In genomic region chr15:89314511-89315189, GRCm38 (mm10) we compare ENCODE assay signal across 8 mouse cellular contexts. TPM values are rescaled to one million over a fixed set of nuclear protein-coding genes. Genes with fewer than 3 reads are reported as not detected.
DNase-seq lines count a peak whose midpoint lies in the region; ATAC-seq and TF ChIP-seq lines count a peak whose summit lies in the region.

No protein-coding gene starts in this region.

- no peak for ATAC-seq in megakaryocyte, adult 5-6 weeks (ENCODE audit: poor library complexity, severe bottlenecking)
- ATAC-seq in embryonic facial prominence, embryonic 15.5 days (ENCODE audit: insufficient number of reproducible peaks, low FRiP score, low TSS enrichment, low read depth) = peak; percentile 40
- peak; percentile 55 for ATAC-seq in liver, embryonic 14.5 days (ENCODE audit: insufficient read depth)
- no peak for ATAC-seq in monocyte, adult 5-6 weeks (replicated peaks; ENCODE audit: insufficient number of reproducible peaks, low FRiP score, low TSS enrichment, poor library complexity, severe bottlenecking)

- peak; percentile 37 for DNase-seq in adrenal gland, postnatal 10 days
- peak; percentile 43 for DNase-seq in induced T-regulatory cell, adult 2 months (ENCODE audit: low read depth)
- no peak for DNase-seq in liver, embryonic 14.5 days (ENCODE audit: low read depth in 3 of 3, low spot score in 3 of 3)
- peak; percentile 40 for DNase-seq in retina, postnatal 1 day

- peak overlapping the region; percentile 85 for H3K9ac ChIP-seq in embryonic facial prominence, embryonic 15.5 days
- H3K9ac ChIP-seq in liver, embryonic 14.5 days (replicated peaks) = peak overlapping the region; percentile 91

- TF ChIP-seq CTCF in liver, embryonic 14.5 days (IDR thresholded peaks at IDR 0.05; ENCODE audit: low read depth) = peak; percentile 48; the same call in 1 of the 2 replicates

- H3K27ac ChIP-seq in embryonic facial prominence, embryonic 15.5 days (replicated peaks) = peak overlapping the region; percentile 48; the same call in 1 of the 2 replicates
- no peak overlapping the region; the same call in 1 of the 2 replicates for H3K27ac ChIP-seq in liver, embryonic 14.5 days

- no peaks in the 10 kb centered on the region for H3K27me3 ChIP-seq in megakaryocyte, embryonic 14.5 days (replicated peaks)
- H3K27me3 ChIP-seq in embryonic facial prominence, embryonic 15.5 days = no peaks in the 10 kb centered on the region
- no peaks in the 10 kb centered on the region for H3K27me3 ChIP-seq in liver, embryonic 14.5 days (ENCODE audit: control insufficient read depth, insufficient read depth, low read length)

- peaks cover 5% of the 10 kb centered on the region for H3K36me3 ChIP-seq in megakaryocyte, embryonic 14.5 days (replicated peaks; ENCODE audit: low read length)
- no peaks in the 10 kb centered on the region for H3K36me3 ChIP-seq in embryonic facial prominence, embryonic 15.5 days
- no peaks in the 10 kb centered on the region for H3K36me3 ChIP-seq in liver, embryonic 14.5 days (replicated peaks; ENCODE audit: control insufficient read depth, insufficient read depth, low read depth)

- TF ChIP-seq EP300 in liver, embryonic 14.5 days (IDR thresholded peaks at IDR 0.05; ENCODE audit: low read depth) = no peak

- H3K9me3 ChIP-seq in megakaryocyte, embryonic 14.5 days = no peaks in the 10 kb centered on the region
- H3K9me3 ChIP-seq in embryonic facial prominence, embryonic 15.5 days (replicated peaks) = no peaks in the 10 kb centered on the region
- no peaks in the 10 kb centered on the region for H3K9me3 ChIP-seq in liver, embryonic 14.5 days (ENCODE audit: control insufficient read depth, low read length)

- peaks cover 60% of the 10 kb centered on the region for H3K4me1 ChIP-seq in megakaryocyte, embryonic 14.5 days
- peaks cover 30% of the 10 kb centered on the region for H3K4me1 ChIP-seq in embryonic facial prominence, embryonic 15.5 days
- peaks cover 13 to 24% of the 10 kb centered on the region in 2 experiments; a peak in 3 of 4 replicates for H3K4me1 ChIP-seq in liver, embryonic 14.5 days (replicated peaks; ENCODE audit: control insufficient read depth in 2 of 2, insufficient read depth in 2 of 2, low read length in 1 of 2)

- H3K4me2 ChIP-seq in embryonic facial prominence, embryonic 15.5 days (replicated peaks) = peak overlapping the region; percentile 72
- peak overlapping the region; percentile 86 for H3K4me2 ChIP-seq in liver, embryonic 14.5 days (ENCODE audit: low read depth)

- under 1% methylated on average over 58 of the region's 58 CpGs for WGBS in embryonic facial prominence, embryonic 15.5 days
- WGBS in liver, embryonic 14.5 days (ENCODE audit: insufficient replicate concordance) = under 1% methylated on average over 58 of the region's 58 CpGs

- peak overlapping the region; percentile 100 for H3K4me3 ChIP-seq in megakaryocyte, embryonic 14.5 days (replicated peaks)
- peak overlapping the region; percentile 97 for H3K4me3 ChIP-seq in embryonic facial prominence, embryonic 15.5 days (replicated peaks)
- H3K4me3 ChIP-seq in liver, embryonic 14.5 days (ENCODE audit: insufficient read depth in 1 of 2, low read depth in 2 of 2, low read length in 2 of 2) = peak overlapping the region; percentile 85 to 86

RNA-seq across cellular contexts. Expression of gene Sbf1, which starts 0.5 kb away (rescaled TPM):
- polyA plus RNA-seq in megakaryocyte, embryonic 14.5 days (2012; ENCODE audit: insufficient read depth, low replicate concordance) = 171 and 172 TPM in 2 replicates
- 109 and 120 TPM in 2 replicates for total RNA-seq in megakaryocyte, adult 5-6 weeks (2015)
- 40.6 and 53.5 TPM in 2 replicates for total RNA-seq in megakaryocyte, adult 5-6 weeks (2017)
- 10 to 100 TPM; 80.3 to 85.7 TPM for total RNA-seq in adrenal gland, postnatal 10 days (2021)
- polyA plus RNA-seq in embryonic facial prominence, embryonic 15.5 days (2015; fragmentation: Nextera tagmentation; extraction: Ambion mirVana) = 57.3 and 65.5 TPM in 2 replicates
- 20.8 and 29.3 TPM in 2 replicates for polyA plus RNA-seq in liver, embryonic 14.5 days (2012; rRNA removed)
- 17.8 and 23.5 TPM in 2 replicates for polyA plus RNA-seq in liver, embryonic 14.5 days (2014; fragmentation: Nextera tagmentation; extraction: Ambion mirVana)
- total RNA-seq in monocyte, adult 5-6 weeks (2017) = 86.3 to 141 TPM (median 130 TPM) in 3 replicates

RNA-seq across cellular contexts. Expression of gene Adm2, which starts 7.9 kb away (rescaled TPM):
- polyA plus RNA-seq in megakaryocyte, embryonic 14.5 days (2012; ENCODE audit: insufficient read depth, low replicate concordance) = 4.0 TPM in 1 of 2 replicates, not detected in the other
- 0.16 TPM in 1 of 2 replicates, not detected in the other for total RNA-seq in megakaryocyte, adult 5-6 weeks (2015)
- total RNA-seq in megakaryocyte, adult 5-6 weeks (2017) = not detected in 2 replicates
- total RNA-seq in adrenal gland, postnatal 10 days (2021) = not detected
- 0.55 and 0.91 TPM in 2 replicates for polyA plus RNA-seq in embryonic facial prominence, embryonic 15.5 days (2015; fragmentation: Nextera tagmentation; extraction: Ambion mirVana)
- 2.5 and 2.7 TPM in 2 replicates for polyA plus RNA-seq in liver, embryonic 14.5 days (2012; rRNA removed)
- polyA plus RNA-seq in liver, embryonic 14.5 days (2014; fragmentation: Nextera tagmentation; extraction: Ambion mirVana) = 1.2 and 1.6 TPM in 2 replicates
- not detected in 3 replicates for total RNA-seq in monocyte, adult 5-6 weeks (2017)

RNA-seq across cellular contexts. Expression of gene Miox, which starts 19.5 kb away (rescaled TPM):
- polyA plus RNA-seq in megakaryocyte, embryonic 14.5 days (2012; ENCODE audit: insufficient read depth, low replicate concordance) = not detected in 2 replicates
- total RNA-seq in megakaryocyte, adult 5-6 weeks (2015) = not detected in 2 replicates
- 0.99 and 1.0 TPM in 2 replicates for total RNA-seq in megakaryocyte, adult 5-6 weeks (2017)
- 1 to 10 TPM; 1.8 to 3.3 TPM for total RNA-seq in adrenal gland, postnatal 10 days (2021)
- polyA plus RNA-seq in embryonic facial prominence, embryonic 15.5 days (2015; fragmentation: Nextera tagmentation; extraction: Ambion mirVana) = not detected in 2 replicates
- 9.7 and 11.2 TPM in 2 replicates for polyA plus RNA-seq in liver, embryonic 14.5 days (2012; rRNA removed)
- polyA plus RNA-seq in liver, embryonic 14.5 days (2014; fragmentation: Nextera tagmentation; extraction: Ambion mirVana) = 10.2 and 10.8 TPM in 2 replicates
- total RNA-seq in monocyte, adult 5-6 weeks (2017) = not detected in 3 replicates

RNA-seq across cellular contexts. Expression of gene Lmf2, which starts 40.8 kb away (rescaled TPM):
- 65.0 and 111 TPM in 2 replicates for polyA plus RNA-seq in megakaryocyte, embryonic 14.5 days (2012; ENCODE audit: insufficient read depth, low replicate concordance)
- total RNA-seq in megakaryocyte, adult 5-6 weeks (2015) = 31.0 and 31.8 TPM in 2 replicates
- 28.7 and 31.6 TPM in 2 replicates for total RNA-seq in megakaryocyte, adult 5-6 weeks (2017)
- total RNA-seq in adrenal gland, postnatal 10 days (2021) = 10 to 100 TPM; 38.6 to 41.9 TPM
- 73.0 and 79.9 TPM in 2 replicates for polyA plus RNA-seq in embryonic facial prominence, embryonic 15.5 days (2015; fragmentation: Nextera tagmentation; extraction: Ambion mirVana)
- 12.3 and 15.1 TPM in 2 replicates for polyA plus RNA-seq in liver, embryonic 14.5 days (2012; rRNA removed)
- polyA plus RNA-seq in liver, embryonic 14.5 days (2014; fragmentation: Nextera tagmentation; extraction: Ambion mirVana) = 17.2 and 18.9 TPM in 2 replicates
- total RNA-seq in monocyte, adult 5-6 weeks (2017) = 9.0 to 27.2 TPM (median 20.9 TPM) in 3 replicates

RNA-seq across cellular contexts. Expression of gene Ncaph2, which starts 40.9 kb away (rescaled TPM):
- polyA plus RNA-seq in megakaryocyte, embryonic 14.5 days (2012; ENCODE audit: insufficient read depth, low replicate concordance) = 21.9 and 44.6 TPM in 2 replicates
- total RNA-seq in megakaryocyte, adult 5-6 weeks (2015) = 89.5 and 98.1 TPM in 2 replicates
- 86.6 and 92.0 TPM in 2 replicates for total RNA-seq in megakaryocyte, adult 5-6 weeks (2017)
- 100 to 1,000 TPM in 1 of 2 experiments, 10 to 100 TPM in 1; 89.2 to 103 TPM for total RNA-seq in adrenal gland, postnatal 10 days (2021)
- polyA plus RNA-seq in embryonic facial prominence, embryonic 15.5 days (2015; fragmentation: Nextera tagmentation; extraction: Ambion mirVana) = 150 and 160 TPM in 2 replicates
- polyA plus RNA-seq in liver, embryonic 14.5 days (2012; rRNA removed) = 63.8 and 77.0 TPM in 2 replicates
- 104 and 106 TPM in 2 replicates for polyA plus RNA-seq in liver, embryonic 14.5 days (2014; fragmentation: Nextera tagmentation; extraction: Ambion mirVana)
- 71.4 to 99.9 TPM (median 80.6 TPM) in 3 replicates for total RNA-seq in monocyte, adult 5-6 weeks (2017)

Comparison
In these comparisons a context has a peak if more than half of its experiments do, and no peak if none do; other contexts are left out.
1. ATAC-seq: peak in embryonic facial prominence, embryonic 15.5 days (single experiment) and liver, embryonic 14.5 days (single experiment); none in megakaryocyte, adult 5-6 weeks (single experiment) and monocyte, adult 5-6 weeks (single experiment).
2. DNase-seq: peak in adrenal gland, postnatal 10 days (single experiment), induced T-regulatory cell, adult 2 months (single experiment) and retina, postnatal 1 day (single experiment); none in liver, embryonic 14.5 days (0 of 3).
3. Peak in every context shown above with its lines, with median percentiles within 50 percentile points of each other: H3K4me3 ChIP-seq.